Mouse (Mus musculus) left cerebral cortex, adult 2 months (tissue): ENCODE data around the gene Urgcp. TPM values are rescaled to one million over a fixed set of nuclear protein-coding genes. Genes with fewer than 3 reads are reported as not detected.

Source experiments
- DNase-seq, 2 experiments: peaks; one replicate each; pipeline ENCODE4 v3.0.0; 2021 to 2022; ENCODE audit warnings: low spot score in 2 of 2, mixed read lengths in 1 of 2; ENCODE audit errors: extremely low spot score in 1 of 2
- H3K27ac ChIP-seq: fragments of 200-600 bp; 2 replicates; pipeline ENCODE4 v1.8.1; 2022
- H3K4me3 ChIP-seq: fragments of 200-600 bp; 2 replicates; pipeline ENCODE4 v1.8.1; 2022
- CTCF ChIP-seq: fragments of 200-600 bp; IDR thresholded peaks from 2 replicates; pipeline ENCODE4 v1.8.1; 2022; ENCODE audit warnings: antibody characterized with exemption, mild to moderate bottlenecking, moderate library complexity
- intact Hi-C: fragments of 180-260 bp; cut with DNase I; formaldehyde crosslinking; loops from one replicate; pipeline ENCODE4 v1.15.1; 2025
- total RNA-seq, 2 experiments: library from RNA; stranded (reverse); gene quantifications; 2 replicates each; pipeline ENCODE4 v1.2.3; 2021

The Urgcp gene
- total RNA-seq, 2 experiments from 2014 or later: 67.7 to 71.0 TPM

DNA sequence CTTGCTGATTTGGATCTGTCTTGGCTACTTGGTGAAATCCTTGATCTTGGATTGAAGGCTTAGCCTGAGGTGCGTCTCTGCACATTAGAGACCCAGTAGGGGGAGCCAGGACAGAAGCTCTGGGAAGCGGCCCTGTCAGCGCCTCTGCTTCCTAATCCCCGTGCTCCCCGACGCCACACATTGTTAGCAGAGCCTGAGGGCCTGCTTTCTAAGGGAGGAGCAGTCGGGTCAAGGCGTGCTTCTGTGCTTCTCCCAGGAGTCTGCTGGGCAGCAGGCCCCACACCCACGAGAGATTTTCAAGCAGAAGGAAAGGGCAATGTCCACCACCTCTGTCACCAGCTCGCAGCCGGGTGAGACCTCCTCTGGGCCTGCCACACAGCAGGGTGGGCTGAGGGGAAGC lies 35.2 kb upstream of the Urgcp start:
- DNase-seq: no peak
- intact Hi-C loops: no loop called here
- Histone ChIP-seq H3K4me3 (no peak overlapping the region), H3K27ac (no peak overlapping the region)
- no peak for TF ChIP-seq CTCF

DNA sequence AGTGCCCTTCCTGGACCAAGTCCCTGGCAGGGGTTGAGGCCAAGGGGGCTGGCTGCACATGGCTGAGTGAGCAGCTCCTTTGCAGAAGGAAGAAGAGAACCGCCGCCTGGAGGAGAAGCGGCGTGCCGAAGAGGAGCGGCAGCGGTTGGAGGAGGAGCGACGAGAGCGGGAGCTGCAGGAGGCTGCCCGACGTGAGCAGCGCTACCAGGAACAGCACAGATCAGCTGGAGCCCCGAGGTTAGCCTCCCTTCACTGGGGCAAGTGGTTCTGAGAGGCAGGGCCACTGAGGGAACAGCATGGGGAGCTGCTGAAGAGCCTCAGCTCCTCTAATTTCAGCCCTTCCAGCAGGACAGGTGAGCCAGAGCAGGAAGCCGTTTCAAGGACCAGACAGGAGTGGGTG lies 34.8 kb upstream of the Urgcp start:
- no peak for DNase-seq
- intact Hi-C loops: no loop called here
- Histone ChIP-seq H3K27ac (no peak overlapping the region), H3K4me3 (no peak overlapping the region)
- TF ChIP-seq CTCF: no peak

DNA sequence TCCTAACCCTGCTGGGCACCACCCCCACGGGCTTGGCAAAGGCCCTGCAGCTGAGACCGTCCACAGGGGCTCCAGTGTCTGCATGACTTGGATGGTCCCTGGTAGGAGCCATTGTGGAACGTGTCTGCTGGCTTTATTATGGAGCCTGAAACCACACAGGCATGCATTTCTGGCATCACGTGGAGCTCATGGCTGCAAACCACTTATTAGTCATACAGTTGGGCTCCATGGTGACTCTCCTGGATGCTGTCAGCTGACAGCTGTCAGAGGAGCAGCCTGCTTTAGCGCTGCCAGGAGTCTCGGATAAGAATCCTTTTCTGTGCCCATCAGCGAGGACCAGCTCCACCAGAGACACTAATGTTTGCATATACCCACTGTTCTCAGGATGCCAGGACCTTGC lies 33.5 kb upstream of the Urgcp start:
- TF ChIP-seq CTCF: no peak
- intact Hi-C loops: no loop called here
- Histone ChIP-seq H3K4me3 (no peak overlapping the region), H3K27ac (peak overlapping the region; percentile 45; the same call in 1 of the 2 replicates)
- DNase-seq: no peak

DNA sequence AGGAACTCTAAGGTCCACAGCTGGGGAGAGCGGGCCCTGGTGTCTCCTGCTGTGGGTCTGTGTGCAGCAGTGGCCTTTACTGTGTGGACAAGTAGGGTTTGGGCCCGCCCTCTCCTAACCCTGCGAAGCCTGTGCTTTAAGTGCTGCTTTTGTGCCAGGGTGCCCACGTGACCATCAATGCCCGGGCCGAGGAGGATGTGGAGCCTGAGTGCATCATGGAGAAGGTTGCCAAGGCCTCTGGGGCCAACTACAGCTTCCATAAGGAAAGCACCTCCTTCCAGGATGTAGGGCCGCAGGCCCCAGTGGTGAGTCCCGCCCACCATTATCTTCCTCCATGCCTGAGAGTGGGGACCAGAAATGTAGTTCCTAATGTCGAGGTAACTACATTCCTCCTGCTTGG lies 33.1 kb upstream of the Urgcp start:
- intact Hi-C loops: no loop called here
- Histone ChIP-seq H3K27ac (peak overlapping the region; percentile 45; the same call in 1 of the 2 replicates), H3K4me3 (no peak overlapping the region)
- no peak for DNase-seq
- no peak for TF ChIP-seq CTCF

DNA sequence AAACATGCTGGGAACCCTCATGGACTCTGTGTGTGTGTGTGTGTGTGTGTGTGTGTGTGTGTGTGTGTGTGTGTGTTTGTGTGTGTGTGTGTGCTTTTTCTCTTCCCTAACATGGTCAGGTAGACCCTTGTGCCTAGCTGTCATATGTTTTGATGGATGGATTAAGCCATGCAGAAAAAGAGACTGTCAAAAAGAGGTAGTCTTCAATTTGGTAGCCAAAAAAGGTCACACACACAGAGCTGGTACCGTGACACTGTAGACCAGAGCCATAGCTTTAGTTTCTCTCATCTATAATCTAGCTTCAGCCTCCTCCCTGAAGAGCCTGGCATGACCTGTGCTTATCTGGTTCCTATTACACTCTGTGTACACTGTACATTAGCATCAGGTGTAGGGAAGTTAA lies 28.3 kb upstream of the Urgcp start:
- DNase-seq: no peak
- TF ChIP-seq CTCF: no peak
- intact Hi-C loops: no loop called here
- no peak overlapping the region for H3K4me3 ChIP-seq
- no peak overlapping the region for H3K27ac ChIP-seq

DNA sequence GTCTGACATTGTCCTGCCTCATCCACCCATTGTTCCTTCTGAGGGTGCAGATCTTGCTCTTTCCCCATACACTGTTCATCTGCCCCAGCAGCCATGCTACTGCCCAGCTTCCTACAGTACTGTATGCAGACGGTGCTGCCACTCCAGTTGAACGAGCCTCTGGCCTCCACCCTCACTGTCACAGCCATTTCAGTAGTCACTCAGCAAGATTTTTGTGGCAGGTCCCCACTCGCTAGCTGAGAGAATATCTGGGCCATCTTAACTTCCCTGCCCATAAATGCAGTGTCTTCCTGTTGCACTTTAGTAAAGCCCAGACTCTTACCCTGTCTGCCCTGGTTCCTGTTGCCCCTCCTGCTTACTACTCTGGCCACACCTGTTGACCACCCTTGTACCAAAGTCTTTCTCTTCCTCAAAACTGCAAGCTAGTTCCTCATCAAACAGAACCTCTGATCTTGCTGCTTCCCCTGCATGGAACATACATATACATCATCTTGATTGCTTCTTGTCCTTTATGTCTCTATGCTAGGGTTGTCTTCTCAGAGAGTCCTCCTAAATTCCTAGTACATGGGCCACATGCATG lies 27.7 kb upstream of the Urgcp start:
- intact Hi-C loops: loop anchor here (2.0 kb wide), 3 partner anchors 47 to 89 kb away; partner anchors contain the start of gene Pold2
- TF ChIP-seq CTCF: no peak
- no peak overlapping the region for H3K4me3 ChIP-seq
- DNase-seq: no peak
- no peak overlapping the region for H3K27ac ChIP-seq

DNA sequence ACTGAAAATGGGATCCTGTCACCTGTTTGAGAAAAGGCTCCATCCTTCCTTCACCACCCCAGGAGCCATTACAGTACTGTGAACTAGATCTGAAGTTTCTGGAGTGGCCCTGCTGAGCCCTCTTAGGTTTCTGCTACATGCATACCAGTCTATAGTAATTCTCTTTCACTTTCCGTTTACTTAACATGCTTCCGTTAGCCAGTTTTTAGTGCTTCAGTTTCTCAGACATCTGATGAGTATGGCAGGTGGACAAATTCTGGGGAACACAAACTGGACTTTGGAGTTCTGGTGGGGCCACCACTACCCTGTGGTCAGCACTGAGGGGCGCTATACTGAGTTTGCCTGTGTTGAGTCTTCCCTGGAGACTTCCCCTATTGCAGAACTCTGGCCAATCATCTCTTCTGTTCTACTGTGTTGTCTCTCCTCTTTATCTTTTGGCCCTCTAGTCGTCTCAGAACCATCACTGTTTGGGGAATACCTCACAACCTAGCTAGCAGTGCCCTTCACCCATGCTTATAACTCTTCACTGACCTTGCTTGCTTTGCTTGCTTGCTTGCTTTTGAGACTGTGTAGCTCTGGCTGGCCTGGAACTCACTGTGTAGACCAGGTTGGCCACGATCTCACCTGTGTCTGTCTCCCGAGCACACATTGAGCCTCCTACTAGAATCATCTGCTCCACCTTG lies 27.0 kb upstream of the Urgcp start:
- no peak for DNase-seq
- TF ChIP-seq CTCF: 0 out of 2 replicates have a peak, but pooled peaks have one; percentile 1
- intact Hi-C loops: loop anchor here (2.0 kb wide), 3 partner anchors 48 to 90 kb away; partner anchors contain the start of gene Pold2
- peak overlapping the region; percentile 86 for H3K27ac ChIP-seq
- peak overlapping the region; percentile 77 for H3K4me3 ChIP-seq

DNA sequence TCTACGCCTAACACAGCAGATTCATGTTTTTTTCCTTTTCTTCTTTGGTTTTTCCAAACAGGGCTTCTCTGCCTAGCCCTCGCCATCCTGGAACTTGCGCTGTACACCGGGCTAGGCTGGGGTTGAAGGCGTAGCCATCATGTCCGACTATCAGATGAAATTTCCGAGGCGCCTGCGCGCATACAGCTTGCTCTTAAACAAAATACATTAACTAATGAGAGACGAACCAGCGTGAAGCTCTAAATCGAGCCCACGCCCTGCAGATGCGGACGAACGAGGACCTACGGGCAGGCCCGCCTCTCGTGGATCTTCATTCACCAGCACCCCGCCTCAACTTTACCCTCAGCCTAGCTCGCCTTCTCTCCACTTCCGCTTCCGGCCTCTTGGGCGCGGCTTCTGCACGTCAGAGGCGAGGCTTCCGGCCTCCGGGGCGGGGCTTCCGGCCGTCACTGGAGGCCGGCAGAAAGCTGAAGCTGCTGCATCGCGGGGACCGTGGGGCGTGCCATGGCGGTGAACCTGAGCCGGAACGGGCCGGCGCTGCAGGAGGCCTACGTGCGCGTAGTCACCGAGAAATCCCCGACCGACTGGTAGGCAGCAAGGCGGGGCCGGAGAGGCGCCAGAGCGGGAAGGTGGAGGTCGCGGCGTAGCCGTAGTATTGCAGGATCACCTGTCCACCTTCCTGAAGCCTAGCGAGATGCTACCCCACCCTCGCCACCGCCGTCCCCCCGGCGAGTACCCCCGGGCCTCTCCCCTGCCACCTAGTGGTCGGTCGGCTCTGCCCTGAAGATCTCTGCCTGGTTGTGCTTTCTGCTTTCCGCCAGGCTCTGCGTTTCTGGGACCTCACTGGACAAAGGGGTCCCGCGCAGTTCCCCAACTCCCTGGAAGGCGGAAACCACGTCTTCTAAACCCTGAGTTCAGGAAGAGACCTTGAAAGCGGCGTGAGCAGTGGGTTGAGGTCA lies 26.2 kb upstream of the Urgcp start, which contains the start of gene Dbnl:
Gene Dbnl (plus strand): TSS at position 433 of the 959 bp plus-strand sequence.
- peak; percentile 72 for TF ChIP-seq CTCF
- intact Hi-C loops: loop anchor here (1.0 to 2.0 kb wide), 4 partner anchors 26 to 90 kb away; partner anchors contain the start of genes Pold2 and Urgcp

DNA sequence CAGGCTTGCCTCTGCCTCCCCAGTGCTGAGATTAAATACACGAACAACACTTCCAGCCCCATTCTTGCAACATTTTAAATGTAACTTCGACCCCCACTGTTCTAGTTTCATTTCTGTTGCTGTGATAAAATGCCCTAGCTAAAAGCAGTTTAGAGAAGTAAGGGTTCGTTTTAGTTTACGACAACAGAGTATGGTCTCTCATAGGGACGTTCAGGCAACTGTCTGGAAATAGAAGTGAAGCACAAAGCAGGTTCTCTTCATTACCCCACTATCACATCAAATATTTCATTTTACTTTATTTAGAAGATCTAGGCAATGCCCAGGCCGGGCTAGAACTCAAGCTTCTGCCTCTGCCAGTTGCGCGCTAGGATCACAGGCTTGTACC lies 25.5 kb upstream of the Urgcp start:
- intact Hi-C loops: loop anchor here (1.0 to 2.0 kb wide), 4 partner anchors 25 to 91 kb away; partner anchors contain the start of genes Pold2 and Urgcp
- TF ChIP-seq CTCF: no peak
- Histone ChIP-seq H3K4me3 (peak overlapping the region; percentile 77), H3K27ac (peak overlapping the region; percentile 86)
- DNase-seq: no peak

More for the DNA sequence above, 26.2 kb upstream of the Urgcp start, which contains the start of gene Dbnl:
- peak within 1 kb of the TSS; percentile 86 for H3K27ac ChIP-seq
- H3K4me3 ChIP-seq: peak within 1 kb of the TSS; percentile 77
- peak; percentile 95 to 96 for DNase-seq

DNA sequence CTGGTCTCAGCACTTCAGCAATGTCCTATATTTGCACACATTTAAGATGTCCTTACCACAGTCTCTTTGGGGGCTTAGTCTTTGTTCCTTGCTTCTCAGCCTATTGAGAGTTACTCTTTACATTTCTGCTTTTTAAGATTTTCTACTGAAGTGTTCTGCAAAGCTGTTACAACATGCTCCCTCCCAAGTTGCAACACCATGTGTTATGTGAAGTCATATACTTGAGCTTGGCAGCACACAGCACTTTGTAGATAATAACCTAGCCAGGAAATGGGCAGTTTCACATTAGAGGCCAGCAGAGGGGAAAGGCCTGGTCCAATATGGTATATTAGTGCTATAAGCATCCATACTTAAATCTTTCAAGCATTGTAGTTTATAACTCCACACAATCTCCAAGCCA lies 23.6 kb upstream of the Urgcp start:
- DNase-seq: no peak
- H3K27ac ChIP-seq: no peak overlapping the region
- intact Hi-C loops: no loop called here
- TF ChIP-seq CTCF: no peak
- H3K4me3 ChIP-seq: no peak overlapping the region

DNA sequence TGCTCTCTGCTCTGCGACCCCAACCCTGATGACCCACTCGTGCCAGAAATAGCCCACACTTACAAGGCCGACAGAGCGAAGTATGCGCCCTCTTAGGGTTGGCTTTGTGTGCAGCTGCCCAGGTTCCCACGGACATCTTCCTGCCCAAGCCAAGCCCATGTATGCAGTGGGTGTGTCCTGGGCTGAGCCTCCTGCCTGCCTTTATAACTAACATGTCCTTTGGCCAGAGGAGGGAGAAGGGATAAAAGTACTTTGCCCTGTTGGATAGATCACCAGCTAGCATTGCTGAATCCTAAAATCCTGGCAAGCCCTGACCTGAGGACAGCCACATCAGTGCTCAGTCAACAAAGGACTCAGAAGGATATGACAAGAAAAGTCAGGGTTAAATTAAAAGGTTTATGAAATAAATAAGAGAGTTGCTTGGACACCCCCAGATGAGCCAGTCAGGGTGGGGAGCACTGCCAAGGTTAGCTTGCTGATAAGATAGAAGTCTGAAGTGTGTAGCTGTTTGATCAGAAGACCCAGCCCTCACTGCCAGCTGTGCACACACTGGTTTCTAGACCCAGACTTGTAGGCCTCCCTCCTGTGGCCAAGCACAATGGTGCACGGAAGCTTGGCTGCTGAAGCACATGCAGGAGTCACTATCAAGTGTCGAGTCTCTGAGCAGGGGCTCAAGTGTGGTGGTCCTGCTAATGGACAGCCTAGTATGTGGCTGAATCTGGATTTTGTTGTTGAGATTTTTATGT lies 20.2 kb upstream of the Urgcp start:
- no peak; the same call in 1 of the 2 replicates for TF ChIP-seq CTCF
- Histone ChIP-seq H3K4me3 (no peak overlapping the region), H3K27ac (no peak overlapping the region)
- no peak for DNase-seq
- intact Hi-C loops: no loop called here
